Mouse (Mus musculus) midbrain, embryonic 16.5 days (tissue): ENCODE measurements around the gene Syt9. TPM values are rescaled to one million over a fixed set of nuclear protein-coding genes. Genes with fewer than 3 reads are reported as not detected.

Source experiments
- ATAC-seq: fragments of 200-750 bp; cut with Nextera tagmentation; 2 replicates; pipeline ENCODE4 v1.8.0; 2017; ENCODE audit warnings: moderate TSS enrichment
- H3K27ac ChIP-seq: fragments of 300-500 bp; sonication (generic); 2 replicates; pipeline ENCODE4 v1.5.1; 2014; ENCODE audit warnings: mild to moderate bottlenecking, low read length, mixed read lengths
- H3K27me3 ChIP-seq: fragments of 300-500 bp; sonication (generic); 2 replicates; pipeline ENCODE4 v1.6.1; 2014; ENCODE audit warnings: low read depth, low read length, mixed read lengths; ENCODE audit not compliant: control insufficient read depth, insufficient read depth
- H3K36me3 ChIP-seq: fragments of 300-500 bp; sonication (generic); 2 replicates; pipeline ENCODE4 v1.6.1; 2014; ENCODE audit warnings: mild to moderate bottlenecking, low read length, moderate library complexity, mixed read lengths; ENCODE audit not compliant: control insufficient read depth, insufficient read depth
- H3K4me1 ChIP-seq: fragments of 300-500 bp; sonication (generic); 2 replicates; pipeline ENCODE4 v1.6.1; 2014; ENCODE audit warnings: mild to moderate bottlenecking, low read length, mixed read lengths; ENCODE audit not compliant: control insufficient read depth, insufficient read depth
- H3K4me2 ChIP-seq: fragments of 300-500 bp; sonication (generic); 2 replicates; pipeline ENCODE4 v1.6.1; 2014; ENCODE audit warnings: mild to moderate bottlenecking, low read length, mixed read lengths
- H3K4me3 ChIP-seq: fragments of 300-500 bp; sonication (generic); 2 replicates; pipeline ENCODE4 v1.5.1; 2014; ENCODE audit warnings: low read depth, mild to moderate bottlenecking, low read length, moderate library complexity, mixed read lengths
- H3K9ac ChIP-seq: fragments of 300-500 bp; sonication (generic); 2 replicates; pipeline ENCODE4 v1.6.1; 2014; ENCODE audit warnings: low read depth, low read length, mixed read lengths
- H3K9me3 ChIP-seq: fragments of 300-500 bp; sonication (generic); replicated peaks from 2 replicates; pipeline ENCODE4 v1.6.1; 2014; ENCODE audit warnings: mild to moderate bottlenecking, low read length, mixed read lengths; ENCODE audit not compliant: control insufficient read depth, poor library complexity, severe bottlenecking
- WGBS: fragments of 180-500 bp; shearing (Covaris S2); extraction: QIAGEN DNeasy Blood & Tissue Kit; methylation state at CpG from one replicate; pipeline ENCODE4 v1.1.7; 2014; 5-methylcytosine and 5-hydroxymethylcytosine counted together
- polyA plus RNA-seq: library from polyadenylated mRNA; unstranded; fragments of >200 nt; fragmentation: Nextera tagmentation; extraction: Ambion mirVana; gene quantifications from 2 replicates; pipeline ENCODE4 v1.2.1, GENCODE M21; 2015

Syt9 gene
- polyA plus RNA-seq, 1 experiment from 2014 or later: 13.8 TPM

GRCm38 (mm10) chr7:107371126-107371920, 795 bp downstream of the Syt9 start:
- peaks cover 9% of the 10 kb centered on the region; the same call in 1 of the 2 replicates for H3K4me1 ChIP-seq
- H3K4me2 ChIP-seq: peak overlapping the region; percentile 76
- H3K27ac ChIP-seq: peak overlapping the region; percentile 68
- H3K36me3 ChIP-seq: no peaks in the 10 kb centered on the region
- WGBS: 2% methylated on average over 38 of the region's 45 CpGs
- peak; percentile 79; the same call in 1 of the 2 replicates for ATAC-seq
- H3K9me3 ChIP-seq: no peaks in the 10 kb centered on the region
- H3K27me3 ChIP-seq: no peaks in the 10 kb centered on the region; the same call in 1 of the 2 replicates
- H3K4me3 ChIP-seq: peak overlapping the region; percentile 86
- peak overlapping the region; percentile 79 for H3K9ac ChIP-seq

GRCm38 (mm10) chr7:107380562-107380961, 10.0 kb downstream of the Syt9 start:
- H3K27me3 ChIP-seq: no peaks in the 10 kb centered on the region
- no peak overlapping the region for H3K9ac ChIP-seq
- H3K36me3 ChIP-seq: no peaks in the 10 kb centered on the region
- no peaks in the 10 kb centered on the region for H3K9me3 ChIP-seq
- ATAC-seq: no peak
- no peak overlapping the region for H3K4me2 ChIP-seq
- 84% methylated on average over 5 of the region's 5 CpGs for WGBS
- H3K4me3 ChIP-seq: no peak overlapping the region
- H3K4me1 ChIP-seq: no peaks in the 10 kb centered on the region
- no peak overlapping the region for H3K27ac ChIP-seq

- H3K27ac ChIP-seq: no peak overlapping the region
- ATAC-seq: no peak
These were observed 19.1 kb downstream of the Syt9 start for GRCm38 (mm10) chr7:107389604-107390003.

GRCm38 (mm10) chr7:107392749-107393148, 22.2 kb downstream of the Syt9 start:
- Histone ChIP-seq H3K9ac (no peak overlapping the region), H3K4me3 (no peak overlapping the region), H3K4me1 (peaks cover 4% of the 10 kb centered on the region; the same call in 1 of the 2 replicates), H3K27me3 (no peaks in the 10 kb centered on the region), H3K9me3 (no peaks in the 10 kb centered on the region), H3K4me2 (no peak overlapping the region), H3K36me3 (no peaks in the 10 kb centered on the region), H3K27ac (no peak overlapping the region)
- ATAC-seq: no peak
- WGBS: 79% methylated on average over 2 of the region's 2 CpGs

More at GRCm38 (mm10) chr7:107389604-107390003, 19.1 kb downstream of the Syt9 start:
- H3K27me3 ChIP-seq: no peaks in the 10 kb centered on the region
- no peaks in the 10 kb centered on the region for H3K36me3 ChIP-seq
- peaks cover 4% of the 10 kb centered on the region; the same call in 1 of the 2 replicates for H3K4me1 ChIP-seq
- H3K4me3 ChIP-seq: no peak overlapping the region
- no peak overlapping the region for H3K9ac ChIP-seq
- no peak overlapping the region for H3K4me2 ChIP-seq
- H3K9me3 ChIP-seq: no peaks in the 10 kb centered on the region

GRCm38 (mm10) chr7:107400061-107400799, 29.7 kb downstream of the Syt9 start:
- no peaks in the 10 kb centered on the region for H3K27me3 ChIP-seq
- H3K27ac ChIP-seq: no peak overlapping the region
- H3K4me1 ChIP-seq: no peaks in the 10 kb centered on the region
- H3K9me3 ChIP-seq: no peaks in the 10 kb centered on the region
- H3K4me3 ChIP-seq: no peak overlapping the region
- H3K4me2 ChIP-seq: no peak overlapping the region
- no peaks in the 10 kb centered on the region for H3K36me3 ChIP-seq
- 94% methylated on average over 15 of the region's 15 CpGs for WGBS
- no peak overlapping the region for H3K9ac ChIP-seq
- ATAC-seq: no peak

GRCm38 (mm10) chr7:107403261-107403660, 32.7 kb downstream of the Syt9 start:
- ATAC-seq: no peak
- H3K27ac ChIP-seq: no peak overlapping the region
- H3K4me3 ChIP-seq: no peak overlapping the region
- 87% methylated on average over 3 of the region's 3 CpGs for WGBS
- H3K27me3 ChIP-seq: no peaks in the 10 kb centered on the region
- H3K9ac ChIP-seq: no peak overlapping the region
- H3K4me2 ChIP-seq: no peak overlapping the region
- H3K4me1 ChIP-seq: no peaks in the 10 kb centered on the region
- H3K36me3 ChIP-seq: no peaks in the 10 kb centered on the region
- H3K9me3 ChIP-seq: no peaks in the 10 kb centered on the region

- no peaks in the 10 kb centered on the region for H3K27me3 ChIP-seq
- no peak overlapping the region for H3K4me3 ChIP-seq
- H3K36me3 ChIP-seq: no peaks in the 10 kb centered on the region
- H3K9ac ChIP-seq: no peak overlapping the region
- no peak for ATAC-seq
- no peaks in the 10 kb centered on the region for H3K4me1 ChIP-seq
- 92% methylated on average over 6 of the region's 6 CpGs for WGBS
- H3K9me3 ChIP-seq: no peaks in the 10 kb centered on the region
- no peak overlapping the region for H3K27ac ChIP-seq
- H3K4me2 ChIP-seq: no peak overlapping the region
These were observed 44.4 kb downstream of the Syt9 start for GRCm38 (mm10) chr7:107414928-107415327.

GRCm38 (mm10) chr7:107417043-107417850, 46.7 kb downstream of the Syt9 start:
- Histone ChIP-seq H3K4me3 (no peak overlapping the region), H3K4me2 (no peak overlapping the region), H3K4me1 (no peaks in the 10 kb centered on the region), H3K36me3 (no peaks in the 10 kb centered on the region), H3K27me3 (no peaks in the 10 kb centered on the region), H3K9me3 (no peaks in the 10 kb centered on the region), H3K9ac (no peak overlapping the region), H3K27ac (no peak overlapping the region)
- WGBS: 76% methylated on average over 3 of the region's 3 CpGs
- ATAC-seq: no peak
